Mouse (Mus musculus) WW6 (cell line): ENCODE measurements at regions not wholly inside any gene's neighbourhood (a gene's known extent, or its start where the extent isn't known, plus 50 kb on each side); places are given as distances from the start of the nearest gene placed in this dataset.

Source experiments
- DNase-seq: peaks from one replicate; pipeline ENCODE4 v3.0.0-alpha.2; 2013; ENCODE audit warnings: low read depth, low spot score

DNA sequence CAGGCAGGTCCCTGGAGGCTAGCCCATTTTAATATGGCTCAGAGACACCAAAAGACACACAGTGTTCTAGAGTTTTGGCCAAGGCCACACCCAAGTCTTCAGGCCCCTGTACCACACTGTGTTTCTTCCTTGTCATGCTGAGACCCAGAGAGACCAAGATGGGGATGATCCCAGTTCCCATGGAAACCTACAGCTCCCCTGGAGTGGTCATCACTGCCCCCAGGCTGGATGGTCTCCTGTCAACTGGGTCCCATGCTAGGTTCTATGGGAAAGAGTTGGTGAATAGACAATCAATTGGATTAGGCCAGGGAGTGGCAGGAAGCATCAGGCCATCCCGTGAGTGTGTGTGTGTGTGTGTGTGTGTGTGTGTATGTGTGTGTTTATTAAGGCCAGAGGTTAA is 80.5 kb upstream of the Tle3 start:
- DNase-seq: no peak

GRCm38 (mm10) chr9:61292501-61292900 is 79.7 kb upstream of the Tle3 start:
- DNase-seq: no peak

- peak; percentile 70 for DNase-seq
Measured at GRCm38 (mm10) chr9:61293223-61293985, 78.8 kb upstream of the Tle3 start.

DNA sequence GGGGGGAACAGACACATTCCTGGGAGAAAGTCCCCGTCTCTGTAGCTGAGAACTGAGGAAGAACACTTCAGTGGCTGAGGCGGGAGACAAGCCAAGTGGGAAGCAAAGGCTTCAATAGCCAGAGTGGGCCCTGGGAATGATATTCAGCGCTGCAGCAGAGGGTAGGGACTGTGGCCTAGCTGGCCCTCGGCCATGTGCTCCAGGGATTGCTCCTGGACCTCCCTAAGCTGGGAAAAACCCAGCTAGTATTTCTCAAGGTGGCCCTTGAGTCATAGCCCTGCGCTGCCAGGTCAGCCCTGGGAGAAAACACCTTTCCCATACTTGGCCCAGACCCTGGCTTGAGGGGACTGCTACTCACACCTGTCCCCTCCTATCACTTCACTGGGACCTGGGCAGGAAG is 77.2 kb upstream of the Tle3 start:
- no peak for DNase-seq

DNA sequence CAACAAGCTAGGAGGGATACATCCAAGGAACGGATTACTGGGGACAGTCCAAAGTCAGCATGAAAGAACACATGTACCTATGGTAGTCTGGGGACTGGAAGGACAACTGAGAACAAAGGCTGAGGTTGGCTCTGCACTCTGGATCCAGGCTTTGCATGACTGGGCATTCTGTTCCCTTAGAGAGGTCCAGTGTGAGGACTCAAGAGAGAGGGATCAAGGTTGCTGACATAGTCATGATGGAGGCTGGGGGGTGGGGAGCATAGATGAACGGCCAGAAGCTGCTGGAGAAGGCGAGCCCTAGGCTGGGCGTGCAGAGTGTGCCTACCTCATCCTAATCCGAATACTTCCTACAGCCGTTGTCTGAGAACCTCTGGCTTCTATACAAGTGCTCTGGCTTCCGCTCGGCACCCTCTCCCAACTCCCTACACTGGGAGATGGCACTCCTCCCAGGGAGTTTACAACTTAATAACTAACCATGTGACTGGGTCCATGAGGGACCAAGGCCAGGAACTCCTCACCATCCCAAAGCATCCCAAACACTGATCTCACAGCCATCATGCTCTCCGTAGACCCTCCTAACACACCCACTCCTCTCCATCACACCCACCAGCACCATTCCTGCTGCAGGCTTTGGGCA is 75.7 kb upstream of the Tle3 start:
- no peak for DNase-seq

DNA sequence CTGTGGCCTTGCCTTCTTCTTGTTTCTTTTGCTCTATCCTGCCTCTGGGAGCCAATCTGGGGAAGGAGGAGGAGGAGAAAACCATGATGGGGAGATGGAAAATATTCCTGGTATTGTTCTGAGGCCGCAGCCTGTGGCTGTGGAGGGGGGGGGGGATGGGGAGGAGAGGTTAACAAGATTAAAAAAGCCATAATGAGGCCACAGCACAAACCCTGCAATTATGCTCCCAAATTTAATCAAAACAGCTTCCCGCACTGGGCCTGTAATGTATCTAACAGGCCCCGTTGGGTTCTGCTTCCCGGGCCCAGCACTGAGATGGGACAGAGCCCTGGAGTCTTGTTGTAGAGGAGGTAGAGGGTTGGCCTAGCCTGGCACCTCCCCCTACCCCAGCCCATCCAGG is 74.8 kb upstream of the Tle3 start:
- no peak for DNase-seq

DNA sequence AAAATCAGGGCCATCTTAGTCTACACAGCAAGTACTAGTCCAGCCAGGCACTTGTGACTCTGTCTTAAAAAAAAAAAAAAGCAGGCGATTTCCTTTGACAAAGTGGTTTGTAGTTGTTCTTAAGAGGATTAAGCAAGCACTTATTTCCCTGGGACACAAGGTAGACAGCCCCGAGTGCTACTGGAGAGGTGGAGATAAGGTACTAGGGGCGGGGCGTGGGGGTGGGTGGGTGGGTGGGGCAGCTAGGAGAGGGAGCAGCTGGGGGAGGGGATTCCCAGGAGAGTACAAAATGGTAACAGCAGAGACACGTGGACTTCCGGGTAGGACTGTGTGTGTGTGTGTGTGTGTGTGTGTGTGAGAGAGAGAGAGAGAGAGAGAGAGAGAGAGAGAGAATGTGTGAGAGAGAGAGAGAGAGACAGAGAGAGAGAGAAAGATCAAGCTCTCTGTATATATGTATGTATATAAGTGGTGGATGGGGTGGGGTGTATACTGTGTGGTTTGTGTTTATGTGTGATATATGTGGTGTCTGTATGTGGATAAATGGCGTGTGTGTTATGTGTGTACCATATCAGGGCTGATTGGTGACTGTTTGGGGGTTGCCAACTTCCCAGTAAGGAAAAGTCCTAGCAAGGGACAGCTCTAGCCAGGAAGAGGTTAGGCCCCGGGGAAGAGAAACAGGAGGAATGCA is 72.1 kb upstream of the Tle3 start:
- no peak for DNase-seq

DNA sequence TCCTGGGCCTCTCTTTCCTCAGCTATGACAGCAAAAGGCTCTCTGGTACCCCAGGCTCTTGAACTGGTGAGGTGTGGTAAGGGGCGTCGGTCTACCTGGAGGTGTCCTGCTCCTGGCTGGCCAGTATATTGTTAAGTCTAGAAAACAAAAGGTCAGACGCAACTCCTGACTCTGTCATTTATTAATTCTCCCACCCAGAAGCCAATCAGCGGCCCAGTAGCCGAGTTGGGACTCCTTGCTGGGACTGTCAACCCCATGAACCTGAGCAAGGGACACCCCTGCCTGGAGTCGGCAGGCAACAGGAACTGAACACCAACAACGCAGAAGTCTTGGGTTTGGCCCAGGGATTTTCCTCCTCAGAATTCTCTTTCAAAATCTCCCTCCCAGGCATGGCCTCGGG is 71.1 kb upstream of the Tle3 start:
- DNase-seq: no peak

- no peak for DNase-seq
Measured at GRCm38 (mm10) chr9:61302724-61303123, 69.4 kb upstream of the Tle3 start.

GRCm38 (mm10) chr9:61306306-61306705 is 65.9 kb upstream of the Tle3 start:
- DNase-seq: no peak

- DNase-seq: no peak
Measured at GRCm38 (mm10) chr9:61309096-61309495, 63.1 kb upstream of the Tle3 start.

GRCm38 (mm10) chr9:61309768-61310493 is 62.2 kb upstream of the Tle3 start:
- DNase-seq: no peak

DNA sequence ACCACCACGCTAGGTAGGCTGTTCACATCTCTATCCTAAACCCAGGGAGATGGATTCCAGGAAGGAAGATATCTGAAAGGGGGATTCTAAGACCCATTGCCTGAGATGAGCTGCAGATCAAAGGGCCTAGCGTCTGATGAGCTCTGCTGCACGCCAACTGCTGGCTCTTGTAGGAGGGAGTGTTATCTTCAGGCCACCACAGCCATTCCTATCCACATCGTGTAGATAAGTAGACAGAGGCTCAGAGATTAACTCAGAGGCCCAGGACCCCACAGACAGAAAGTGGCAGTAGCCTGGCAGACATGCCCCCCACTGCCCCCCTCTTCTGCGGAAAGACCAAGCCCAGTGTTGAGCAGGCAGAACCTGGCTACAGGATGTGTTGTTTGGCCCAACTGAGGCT is 61.6 kb upstream of the Tle3 start:
- DNase-seq: no peak

- no peak for DNase-seq
Measured at GRCm38 (mm10) chr9:61311604-61312003, 60.6 kb upstream of the Tle3 start.

DNA sequence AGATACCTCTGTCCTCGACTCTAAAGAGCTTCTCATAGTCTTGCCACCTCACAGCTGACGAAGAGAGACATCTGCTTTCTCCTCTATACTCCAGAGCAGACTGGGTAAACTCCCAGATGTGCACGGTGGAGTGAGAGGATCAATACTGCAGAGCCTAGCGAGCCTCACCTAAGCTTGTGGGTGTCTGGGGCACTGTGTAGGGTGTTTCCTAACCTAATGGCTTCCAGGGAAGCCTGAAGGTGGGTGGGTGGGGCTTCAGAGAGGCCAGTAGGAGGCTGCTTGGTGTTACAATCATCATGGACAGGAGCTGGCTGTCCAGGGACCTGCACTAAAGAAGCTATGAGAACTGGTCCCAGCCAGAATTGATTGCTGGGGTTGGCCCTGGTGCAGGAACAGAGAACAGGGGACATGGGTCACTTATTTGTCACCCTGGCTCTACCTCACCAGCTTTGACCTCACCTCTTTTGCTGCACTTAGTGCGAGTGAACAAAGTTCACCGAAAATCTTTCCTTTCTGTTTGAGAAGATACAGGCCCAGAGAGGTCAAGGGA is 57.5 kb upstream of the Tle3 start:
- DNase-seq: no peak

GRCm38 (mm10) chr9:61315371-61316298 is 56.5 kb upstream of the Tle3 start:
- no peak for DNase-seq

DNA sequence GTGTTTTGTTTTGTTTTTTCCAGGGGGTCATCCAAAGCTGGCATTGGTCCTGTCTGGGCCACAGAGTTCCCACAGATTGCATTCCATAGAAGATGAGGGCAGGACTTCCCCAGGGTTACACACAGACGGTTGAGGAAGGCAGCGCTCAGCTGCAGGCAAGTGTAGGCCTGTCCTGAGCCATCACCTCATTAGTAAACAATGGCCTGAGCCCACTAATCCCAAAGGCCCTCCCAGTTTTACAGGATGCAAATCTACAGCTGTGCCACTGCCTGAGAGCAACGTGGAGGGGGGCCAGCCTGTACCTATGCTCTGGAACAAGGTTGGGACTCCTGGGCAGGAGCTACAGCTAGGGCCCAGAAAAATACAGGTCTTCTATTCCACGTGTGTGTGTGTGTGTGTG is 55.7 kb upstream of the Tle3 start:
- DNase-seq: no peak

- no peak for DNase-seq
Measured at GRCm38 (mm10) chr9:61319721-61320120, 52.4 kb upstream of the Tle3 start.

DNA sequence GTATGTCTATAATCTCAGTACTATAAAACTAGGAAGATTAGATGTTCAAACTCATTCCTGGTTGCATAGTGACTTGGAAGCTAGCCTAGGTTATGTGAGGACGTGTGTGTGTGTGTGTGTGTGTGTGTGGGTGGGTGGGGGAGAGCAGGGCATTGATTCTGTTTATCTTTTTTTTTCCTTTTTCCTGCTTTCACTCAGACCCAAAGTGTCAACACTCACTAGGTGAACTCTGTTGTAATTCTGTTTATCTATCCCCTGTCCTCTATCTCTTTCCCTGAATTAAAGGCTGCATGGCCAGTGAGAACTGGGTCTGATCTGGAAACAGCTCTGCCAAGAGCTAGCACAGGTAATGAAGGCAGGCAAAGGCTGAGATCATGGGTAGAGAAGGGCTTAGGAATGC is 50.9 kb upstream of the Tle3 start:
- DNase-seq: no peak

- no peak for DNase-seq
Measured at GRCm38 (mm10) chr9:61321825-61322224, 50.3 kb upstream of the Tle3 start.

DNA sequence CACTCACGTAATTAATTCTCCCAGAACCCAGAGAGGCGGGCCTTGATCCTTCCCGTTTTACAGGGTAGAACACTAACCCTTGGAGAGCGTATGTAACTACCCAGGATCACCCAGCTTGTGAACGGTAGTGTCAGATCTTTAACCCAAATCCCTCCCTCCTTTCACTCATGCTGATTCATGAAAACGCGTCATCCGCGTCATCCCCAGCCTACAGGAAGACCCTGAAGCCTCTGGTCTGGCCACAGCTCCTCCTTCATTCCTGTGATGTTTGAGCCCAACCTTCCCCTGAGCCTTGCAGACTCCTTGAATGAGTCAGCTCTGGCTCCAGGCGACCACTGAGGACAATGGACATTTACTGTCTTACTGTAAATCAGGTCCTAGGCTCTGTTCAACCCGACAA is 49.8 kb upstream of the Tle3 start:
- DNase-seq: no peak
